Mouse (Mus musculus): ENCODE data around the gene Top3b. TPM values are rescaled to one million over a fixed set of nuclear protein-coding genes. Genes with fewer than 3 reads are reported as not detected.
"Not testable (repeated sequence)": the region's sequence is repeated elsewhere in the genome, so short reads cannot be mapped to it uniquely, and the experiment has no call there.

The Top3b gene
- total RNA-seq (2017) = 56.2 to 96.3 TPM (median 60.3 TPM) in 3 replicates

- ATAC-seq (replicated peaks; ENCODE audit: insufficient number of reproducible peaks, low FRiP score, low TSS enrichment, poor library complexity, severe bottlenecking) = peak; percentile 98
Measured at GRCm38 (mm10) chr16:16870617-16871331, at the start of gene Top3b, which contains the start of gene Vpreb1. TSS of gene Top3b (plus strand) at chr16:16870736. TSS of gene Vpreb1 (minus strand) at chr16:16870843.

GRCm38 (mm10) chr16:16825476-16825875 is 45.1 kb upstream of the Top3b start:
- ATAC-seq (replicated peaks; ENCODE audit: insufficient number of reproducible peaks, low FRiP score, low TSS enrichment, poor library complexity, severe bottlenecking) = no peak

- no peak for ATAC-seq (replicated peaks; ENCODE audit: insufficient number of reproducible peaks, low FRiP score, low TSS enrichment, poor library complexity, severe bottlenecking)
Measured at GRCm38 (mm10) chr16:16826223-16826622, 44.3 kb upstream of the Top3b start.

GRCm38 (mm10) chr16:16828757-16829615 is 41.5 kb upstream of the Top3b start, which contains the start of gene Spag6l:
TSS of gene Spag6l (minus strand) at chr16:16829456.
- peak; percentile 87 for ATAC-seq (replicated peaks; ENCODE audit: insufficient number of reproducible peaks, low FRiP score, low TSS enrichment, poor library complexity, severe bottlenecking)

- no peak for ATAC-seq (replicated peaks; ENCODE audit: insufficient number of reproducible peaks, low FRiP score, low TSS enrichment, poor library complexity, severe bottlenecking)
Measured at GRCm38 (mm10) chr16:16829671-16830070, 40.9 kb upstream of the Top3b start.

GRCm38 (mm10) chr16:16849196-16849595 is 21.3 kb upstream of the Top3b start:
- ATAC-seq (replicated peaks; ENCODE audit: insufficient number of reproducible peaks, low FRiP score, low TSS enrichment, poor library complexity, severe bottlenecking) = no peak

GRCm38 (mm10) chr16:16852411-16852810 is 18.1 kb upstream of the Top3b start:
- no peak for ATAC-seq (replicated peaks; ENCODE audit: insufficient number of reproducible peaks, low FRiP score, low TSS enrichment, poor library complexity, severe bottlenecking)

GRCm38 (mm10) chr16:16854836-16855235 is 15.7 kb upstream of the Top3b start:
- ATAC-seq (replicated peaks; ENCODE audit: insufficient number of reproducible peaks, low FRiP score, low TSS enrichment, poor library complexity, severe bottlenecking) = no peak

- ATAC-seq (replicated peaks; ENCODE audit: insufficient number of reproducible peaks, low FRiP score, low TSS enrichment, poor library complexity, severe bottlenecking) = no peak
Measured at GRCm38 (mm10) chr16:16855541-16855940, 15.0 kb upstream of the Top3b start.

GRCm38 (mm10) chr16:16856054-16856453 is 14.5 kb upstream of the Top3b start:
- ATAC-seq (replicated peaks; ENCODE audit: insufficient number of reproducible peaks, low FRiP score, low TSS enrichment, poor library complexity, severe bottlenecking) = not testable (repeated sequence)

- no peak; the same call in 1 of the 2 replicates for ATAC-seq (replicated peaks; ENCODE audit: insufficient number of reproducible peaks, low FRiP score, low TSS enrichment, poor library complexity, severe bottlenecking)
Measured at GRCm38 (mm10) chr16:16856731-16857476, 13.6 kb upstream of the Top3b start.

- no peak for ATAC-seq (replicated peaks; ENCODE audit: insufficient number of reproducible peaks, low FRiP score, low TSS enrichment, poor library complexity, severe bottlenecking)
Measured at GRCm38 (mm10) chr16:16862288-16862687, 8.2 kb upstream of the Top3b start.

- no peak for ATAC-seq (replicated peaks; ENCODE audit: insufficient number of reproducible peaks, low FRiP score, low TSS enrichment, poor library complexity, severe bottlenecking)
Measured at GRCm38 (mm10) chr16:16863978-16864377, 6.6 kb upstream of the Top3b start, which contains the start of gene Igll1. TSS of gene Igll1 (minus strand) at chr16:16863985.

- no peak for ATAC-seq (replicated peaks; ENCODE audit: insufficient number of reproducible peaks, low FRiP score, low TSS enrichment, poor library complexity, severe bottlenecking)
Measured at GRCm38 (mm10) chr16:16865217-16865616, 5.3 kb upstream of the Top3b start.

GRCm38 (mm10) chr16:16865696-16866561 is 4.6 kb upstream of the Top3b start:
- ATAC-seq (replicated peaks; ENCODE audit: insufficient number of reproducible peaks, low FRiP score, low TSS enrichment, poor library complexity, severe bottlenecking) = no peak

GRCm38 (mm10) chr16:16870241-16870616 is 307 bp upstream of the Top3b start:
- no peak for ATAC-seq (replicated peaks; ENCODE audit: insufficient number of reproducible peaks, low FRiP score, low TSS enrichment, poor library complexity, severe bottlenecking)

GRCm38 (mm10) chr16:16879025-16879424 is 8.5 kb downstream of the Top3b start:
- no peak for ATAC-seq (replicated peaks; ENCODE audit: insufficient number of reproducible peaks, low FRiP score, low TSS enrichment, poor library complexity, severe bottlenecking)

- ATAC-seq (replicated peaks; ENCODE audit: insufficient number of reproducible peaks, low FRiP score, low TSS enrichment, poor library complexity, severe bottlenecking) = no peak
Measured at GRCm38 (mm10) chr16:16888341-16888740, 17.8 kb downstream of the Top3b start.

Data from monocyte, adult 5-6 weeks (primary cell).